Mouse (Mus musculus) kidney, postnatal 10 days (tissue): Measurements from ENCODE around the gene Srcin1.

Experiments
- DNase-seq: peaks from one replicate; pipeline ENCODE4 v3.0.0; 2021; ENCODE audit warnings: mixed read lengths

The Srcin1 gene

GRCm38 (mm10) chr11:97548757-97549156 lies 27.2 kb downstream of the Srcin1 start:
- DNase-seq, result no peak

- DNase-seq, result no peak
Measured at GRCm38 (mm10) chr11:97547957-97548706, 27.9 kb downstream of the Srcin1 start.

- DNase-seq, result peak; percentile 78
Measured at GRCm38 (mm10) chr11:97546804-97547411, 29.1 kb downstream of the Srcin1 start.

GRCm38 (mm10) chr11:97545808-97546560 lies 30.0 kb downstream of the Srcin1 start:
- peak; percentile 46 for DNase-seq

- no peak for DNase-seq
Measured at GRCm38 (mm10) chr11:97543883-97544282, 32.1 kb downstream of the Srcin1 start.

GRCm38 (mm10) chr11:97543181-97543733 lies 32.7 kb downstream of the Srcin1 start:
- peak; percentile 76 for DNase-seq

- no peak for DNase-seq
Measured at GRCm38 (mm10) chr11:97542171-97543150, 33.5 kb downstream of the Srcin1 start.

GRCm38 (mm10) chr11:97540604-97541003 lies 35.4 kb downstream of the Srcin1 start:
- DNase-seq, result peak; percentile 78

GRCm38 (mm10) chr11:97540136-97540535 lies 35.9 kb downstream of the Srcin1 start:
- DNase-seq, result no peak

- DNase-seq, result no peak
Measured at GRCm38 (mm10) chr11:97539622-97540021, 36.4 kb downstream of the Srcin1 start.

GRCm38 (mm10) chr11:97537580-97538089 lies 38.4 kb downstream of the Srcin1 start:
- DNase-seq, result no peak

GRCm38 (mm10) chr11:97536835-97537579 lies 39.0 kb downstream of the Srcin1 start:
- DNase-seq, result peak; percentile 57

- DNase-seq, result no peak
Measured at GRCm38 (mm10) chr11:97536083-97536747, 39.8 kb downstream of the Srcin1 start.

- no peak for DNase-seq
Measured at GRCm38 (mm10) chr11:97535660-97536059, 40.3 kb downstream of the Srcin1 start.

- no peak for DNase-seq
Measured at GRCm38 (mm10) chr11:97535308-97535630, 40.7 kb downstream of the Srcin1 start.

- DNase-seq, result no peak
Measured at GRCm38 (mm10) chr11:97534442-97535307, 41.3 kb downstream of the Srcin1 start.

- no peak for DNase-seq
Measured at GRCm38 (mm10) chr11:97533653-97534052, 42.3 kb downstream of the Srcin1 start.

GRCm38 (mm10) chr11:97532950-97533582 lies 42.9 kb downstream of the Srcin1 start:
- no peak for DNase-seq

GRCm38 (mm10) chr11:97532354-97532753 lies 43.6 kb downstream of the Srcin1 start:
- DNase-seq, result no peak
